9 mouse cellular contexts compared by ENCODE assay signal in the genomic region with DNA sequence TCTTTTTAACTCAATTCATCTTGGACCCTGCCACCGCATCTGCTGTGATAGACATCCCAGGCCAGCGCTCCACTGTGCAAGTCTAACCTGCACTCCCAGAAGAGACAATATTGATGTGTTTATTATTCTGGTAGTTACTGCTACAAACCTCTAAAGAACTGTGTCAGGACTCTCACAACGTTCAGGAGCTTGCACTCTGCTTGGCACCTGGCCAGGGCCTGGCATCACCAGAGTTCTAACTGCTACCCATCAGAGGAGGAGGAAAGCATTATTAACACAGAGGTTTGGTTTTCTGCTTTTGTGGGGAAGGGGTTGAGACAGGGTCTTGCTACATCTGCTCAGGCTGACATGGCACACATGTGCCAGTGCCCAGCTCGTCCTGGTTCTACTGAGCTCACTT. TPM values are rescaled to one million over a fixed set of nuclear protein-coding genes. Genes with fewer than 3 reads are reported as not detected.
DNase-seq lines count a peak whose midpoint lies in the region; ATAC-seq lines count a peak whose summit lies in the region.
"Had no signal": no experiment of that assay in that cellular context is flagged by ENCODE, and none has a peak within 500 bp of the region (broad histone marks: within the 10 kb centered on the region; RNA-seq: fewer than 3 reads in every experiment).

No protein-coding gene starts in this region.

- DNase-seq in gastrocnemius, postnatal 14 days, result peak; percentile 35
- DNase-seq in gastrocnemius, postnatal 36 days, result no peak
- peak; percentile 34 to 66 for DNase-seq in left cerebral cortex, postnatal 10 days (ENCODE audit: extremely low spot score in 1 of 2, low spot score in 2 of 2)
- no peak for DNase-seq in left cerebral cortex, adult 9 months (ENCODE audit: low spot score in 2 of 2)
- peak; percentile 55 for DNase-seq in adrenal gland, postnatal 14 days
- DNase-seq in kidney, postnatal 14 days, result peak; percentile 49
- no peak for DNase-seq in thymus, postnatal 4 days

- intact Hi-C loops in gastrocnemius, postnatal 14 days (cut with DNase I; ENCODE audit: low total_unique reads), result no loop called here
- intact Hi-C loops in gastrocnemius, postnatal 36 days (cut with DNase I), result no loop called here
- intact Hi-C loops in left cerebral cortex, postnatal 10 days (cut with DNase I), result no loop called here

- no peak for ATAC-seq in inflammation-experienced regulatory T-cells, adult 6 months
- ATAC-seq: lung, postnatal 0 days had no signal

RNA-seq across cellular contexts. Expression of a gene that starts 45.0 kb away (rescaled TPM):
- 10 to 100 TPM; 28.5 to 29.0 TPM for total RNA-seq in gastrocnemius, postnatal 14 days (2021)
- 10 to 100 TPM; 34.2 to 35.3 TPM for total RNA-seq in gastrocnemius, postnatal 36 days (2021)
- 100 to 1,000 TPM; 265 to 279 TPM for total RNA-seq in left cerebral cortex, postnatal 10 days (2021)
- 61.7 and 63.8 TPM in 2 replicates for total RNA-seq in adrenal gland, postnatal 14 days (2021)
- polyA plus RNA-seq in inflammation-experienced regulatory T-cells, adult 6 months (2017; shearing (Covaris generic)), result 10 to 100 TPM; 13.2 to 22.7 (median 18.4) TPM

Comparison
In these comparisons a context has a peak if more than half of its experiments do, and no peak if none do; other contexts are left out.
1. DNase-seq: peak in gastrocnemius, postnatal 14 days (single experiment), left cerebral cortex, postnatal 10 days (2 of 2), adrenal gland, postnatal 14 days (single experiment) and kidney, postnatal 14 days (single experiment); none in gastrocnemius, postnatal 36 days (0 of 2), left cerebral cortex, adult 9 months (0 of 2) and thymus, postnatal 4 days (single experiment).